Mouse (Mus musculus): ENCODE results near the gene Rabgap1l.
A peak's percentile ranks its signal among the peaks of the same experiment; 100 is the strongest.

Rabgap1l gene

DNA sequence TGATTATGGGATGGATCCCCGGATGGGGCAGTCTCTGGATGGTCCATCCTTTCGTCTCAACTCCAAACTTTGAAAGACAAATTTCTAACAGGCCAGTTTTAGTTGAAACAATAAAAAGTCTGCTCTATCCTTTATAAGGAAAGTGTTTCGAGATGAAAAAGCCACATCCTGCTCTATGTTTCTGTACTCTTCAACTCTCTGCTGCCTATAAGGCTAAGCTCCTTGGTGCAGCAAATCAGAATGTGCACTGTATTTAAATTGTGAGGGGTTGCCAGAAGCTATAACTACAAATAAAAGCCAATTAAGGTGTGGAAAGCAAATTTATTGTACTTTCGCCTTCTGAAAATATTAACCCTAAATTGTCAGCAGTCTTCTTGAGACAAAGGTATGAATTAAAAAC lies 198.9 kb downstream of the Rabgap1l start:
- no peak for DNase-seq

GRCm38 (mm10) chr1:160588911-160589590 lies 204.0 kb downstream of the Rabgap1l start:
- no peak for DNase-seq

DNA sequence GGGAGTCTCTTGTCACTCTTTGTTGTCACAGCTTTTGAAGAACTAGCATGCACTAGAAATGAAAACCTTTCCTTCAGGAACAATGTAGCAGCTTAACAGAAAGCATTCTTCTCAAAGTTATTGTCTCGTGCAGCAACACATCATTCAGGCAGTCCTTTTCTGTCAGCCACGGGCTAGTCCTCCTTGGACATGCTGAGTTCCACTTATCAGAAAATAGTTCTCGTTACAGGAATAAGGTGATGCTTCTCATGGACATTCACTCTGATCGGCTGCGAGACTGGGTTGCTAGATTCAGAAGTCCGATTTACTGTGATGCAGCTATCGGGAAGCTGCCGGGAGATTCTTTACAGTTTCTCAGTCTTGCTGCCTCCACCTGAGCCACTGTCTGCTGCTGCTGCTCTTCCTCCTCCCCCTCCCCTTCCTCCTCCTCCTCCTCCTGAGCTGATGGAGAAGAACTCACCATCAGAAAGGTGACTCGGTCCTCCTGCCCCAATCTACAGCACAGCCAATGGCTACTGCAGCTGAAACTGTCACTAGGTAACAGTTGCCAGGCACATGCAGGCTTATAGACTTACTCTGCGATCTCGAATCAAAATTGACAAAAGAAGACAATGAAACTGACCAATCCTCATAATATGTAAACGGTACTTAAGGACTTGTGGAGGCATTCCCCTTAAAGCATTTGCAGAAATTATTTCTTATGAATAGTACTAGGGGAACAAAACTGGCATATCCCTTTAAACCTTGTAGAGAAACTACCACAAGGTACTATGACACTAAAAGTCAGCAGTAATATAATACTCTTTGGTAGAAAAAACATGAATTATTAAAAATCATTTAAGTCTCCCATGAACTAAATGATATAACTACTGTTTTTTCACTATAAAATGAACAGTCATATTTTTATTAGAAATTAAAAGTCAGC lies 213.4 kb downstream of the Rabgap1l start:
- DNase-seq = peak; percentile 22 to 35

DNA sequence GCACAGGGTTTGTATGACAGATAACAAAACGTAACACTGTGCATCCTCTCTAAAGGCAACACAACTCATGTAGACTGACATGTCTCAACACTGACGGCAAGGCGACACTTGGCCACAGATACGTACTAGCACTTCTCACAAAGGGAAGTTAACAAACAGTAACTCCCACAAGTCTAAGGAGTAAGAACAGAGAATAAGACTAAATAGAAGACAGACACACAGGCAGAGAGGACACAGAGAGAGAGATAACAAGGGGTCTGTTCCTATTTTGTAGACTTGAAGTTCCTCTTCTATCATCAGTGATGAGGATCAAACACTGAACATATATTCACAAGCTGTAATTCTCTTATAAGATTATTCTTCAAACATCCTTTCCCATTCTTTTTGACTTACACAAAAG lies 216.9 kb downstream of the Rabgap1l start:
- DNase-seq = no peak

- no peak for DNase-seq
Measured at GRCm38 (mm10) chr1:160574039-160574438, 219.0 kb downstream of the Rabgap1l start.

GRCm38 (mm10) chr1:160566458-160566857 lies 226.6 kb downstream of the Rabgap1l start:
- no peak for DNase-seq

GRCm38 (mm10) chr1:160561381-160561780 lies 231.6 kb downstream of the Rabgap1l start:
- DNase-seq = no peak

DNA sequence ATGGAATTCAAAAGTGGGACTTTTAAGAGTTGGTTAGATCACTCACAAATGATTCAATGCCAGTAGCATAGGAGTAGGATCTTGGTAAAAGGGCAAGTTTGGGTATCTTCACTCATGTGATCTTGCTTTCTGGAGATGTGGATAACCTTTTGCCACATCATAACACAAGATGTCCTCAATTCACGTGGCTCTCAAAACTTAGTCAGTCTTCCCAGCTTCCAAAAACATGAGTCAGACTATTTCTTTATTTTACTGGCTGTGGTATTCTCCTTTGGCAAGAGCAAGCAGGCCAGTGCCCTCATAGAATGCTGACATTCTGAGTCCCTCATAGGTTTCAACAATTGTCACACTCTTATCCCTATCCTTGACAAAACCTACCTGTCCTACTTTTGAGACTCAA lies 242.4 kb downstream of the Rabgap1l start:
- DNase-seq = no peak

- DNase-seq = peak in 1 of 2 experiments; percentile 37
Measured at GRCm38 (mm10) chr1:160547934-160548876, 244.8 kb downstream of the Rabgap1l start.

- DNase-seq = peak in 1 of 2 experiments; percentile 26
Measured at GRCm38 (mm10) chr1:160535649-160536048, 257.4 kb downstream of the Rabgap1l start.

DNA sequence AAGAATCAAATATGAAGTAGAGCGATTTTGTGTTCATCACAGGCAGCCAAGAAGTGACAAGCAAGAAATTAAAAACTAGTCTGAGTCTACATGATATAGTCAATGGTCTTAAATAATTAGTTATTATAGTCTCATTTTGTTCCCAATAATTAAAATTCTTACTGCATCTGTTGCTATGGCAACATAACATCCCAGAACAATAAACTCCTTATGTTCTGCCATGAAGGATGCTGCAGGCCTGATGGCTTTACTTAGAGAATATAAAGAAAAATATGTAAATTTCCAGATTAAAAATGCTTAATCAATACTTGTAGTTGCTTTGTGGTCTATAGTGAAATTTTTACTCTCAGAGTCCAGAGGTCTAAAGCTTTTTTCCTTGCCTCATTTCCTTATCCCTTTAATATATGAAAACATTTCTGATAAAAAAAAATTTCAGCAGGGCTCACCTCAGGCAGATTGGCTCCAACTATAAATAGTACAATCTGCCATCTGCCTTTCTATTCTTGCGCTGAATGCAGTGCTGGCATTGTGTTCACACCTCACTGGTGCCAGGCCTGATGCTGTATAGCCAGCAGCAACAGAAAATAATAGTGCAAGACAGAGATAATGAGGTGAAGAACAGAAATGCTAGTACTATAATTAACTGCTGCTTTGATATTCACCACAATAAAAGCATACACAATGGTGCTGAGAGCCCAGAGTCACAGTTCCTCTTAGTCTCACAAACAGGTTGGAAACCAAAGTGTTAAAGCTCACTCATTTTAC lies 258.3 kb downstream of the Rabgap1l start:
- peak; percentile 79 to 87 for DNase-seq

GRCm38 (mm10) chr1:160533209-160533820 lies 259.7 kb downstream of the Rabgap1l start:
- DNase-seq = no peak

- DNase-seq = peak; percentile 91 to 95
Measured at GRCm38 (mm10) chr1:160531402-160531801, 261.6 kb downstream of the Rabgap1l start.

DNA sequence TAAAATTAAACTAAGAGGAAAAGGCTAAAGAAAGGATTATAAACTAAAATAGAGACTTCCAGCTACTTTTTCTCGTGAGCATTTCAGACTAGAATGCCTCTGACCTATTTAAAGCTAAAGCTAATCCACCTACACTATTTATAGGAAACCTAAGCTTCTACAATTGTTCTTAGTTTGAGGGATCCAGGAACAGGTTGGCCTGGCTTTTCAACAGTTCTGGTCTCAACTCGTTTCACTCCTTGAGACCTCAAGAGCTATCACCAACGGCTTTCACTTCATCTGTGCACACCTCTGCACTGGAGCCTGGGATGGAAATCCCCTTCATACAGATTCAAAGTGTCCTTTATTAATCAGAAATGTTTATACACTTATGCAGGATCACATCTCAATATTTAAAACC lies 271.1 kb downstream of the Rabgap1l start:
- no peak for DNase-seq

- DNase-seq = no peak
Measured at GRCm38 (mm10) chr1:160520665-160521064, 272.3 kb downstream of the Rabgap1l start.

GRCm38 (mm10) chr1:160519896-160520465 lies 273.0 kb downstream of the Rabgap1l start:
- DNase-seq = no peak

DNA sequence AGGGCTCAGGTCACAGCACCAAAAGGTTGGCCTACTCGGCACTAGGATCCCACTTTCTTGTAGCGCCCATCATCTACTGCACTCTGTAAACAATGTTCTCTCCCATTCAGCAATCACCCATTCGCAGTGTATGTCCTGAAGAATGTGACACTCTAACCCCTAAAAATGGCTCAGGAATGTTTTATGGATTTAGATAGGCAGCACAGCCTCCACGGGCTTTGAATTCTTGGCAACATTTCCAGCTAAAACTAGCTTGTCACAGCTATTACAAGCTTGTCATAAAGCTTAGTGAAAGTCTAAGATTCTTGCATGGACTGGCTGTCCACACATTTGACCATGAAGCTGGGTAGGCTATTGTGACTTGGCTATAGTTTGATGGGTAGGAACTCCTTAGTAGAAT lies 274.5 kb downstream of the Rabgap1l start:
- no peak for DNase-seq

- no peak for DNase-seq
Measured at GRCm38 (mm10) chr1:160507766-160508165, 285.2 kb downstream of the Rabgap1l start.

DNA sequence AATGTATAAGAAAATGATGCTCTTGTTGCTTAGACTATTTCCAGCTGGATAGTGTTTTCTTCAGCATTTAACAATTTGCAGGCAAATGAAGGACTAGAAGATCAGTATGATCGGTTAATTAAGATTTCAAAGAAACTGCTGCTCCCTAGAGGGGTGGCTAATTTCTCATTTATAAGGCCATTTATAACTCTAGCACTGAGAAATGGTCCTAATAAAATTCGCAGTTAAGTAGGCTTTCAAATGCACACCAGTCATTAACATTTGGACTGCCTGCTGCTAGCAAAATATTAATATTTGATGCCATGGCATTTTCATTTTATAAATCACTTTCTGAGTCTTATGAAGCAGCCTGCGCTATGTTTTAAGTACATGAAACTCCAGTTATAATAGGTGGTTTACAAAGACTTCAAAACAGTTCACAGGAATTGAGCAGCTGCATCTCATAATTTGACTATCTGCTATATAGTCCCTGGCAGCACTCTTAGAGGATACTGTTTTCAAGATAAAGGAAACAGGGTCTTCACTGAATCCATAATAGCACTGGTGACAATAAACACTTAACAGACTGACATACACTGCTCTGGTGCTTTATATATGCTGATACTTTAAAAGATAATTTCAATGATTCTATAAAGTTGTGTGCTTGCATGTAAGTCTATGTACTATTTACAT lies 296.0 kb downstream of the Rabgap1l start:
- DNase-seq = no peak

- no peak for DNase-seq
Measured at GRCm38 (mm10) chr1:160485731-160486130, 307.3 kb downstream of the Rabgap1l start.

- DNase-seq = no peak
Measured at GRCm38 (mm10) chr1:160485028-160485427, 308.0 kb downstream of the Rabgap1l start.

Data from cerebellum, postnatal 25 days (tissue).